Mouse (Mus musculus) cerebellum, postnatal 14 days (tissue): ENCODE measurements at regions not wholly inside any gene's neighbourhood (a gene's known extent, or its start where the extent isn't known, plus 50 kb on each side); places are given as distances from the start of the nearest gene placed in this dataset.
A peak's percentile ranks its signal among the peaks of the same experiment; 100 is the strongest.

Experiments used
- DNase-seq, 2 experiments: peaks; one replicate each; pipeline ENCODE4 v3.0.0; 2021; ENCODE audit warnings: mixed read lengths in 2 of 2

GRCm38 (mm10) chr15:96769751-96770150 is 70.2 kb upstream of the Slc38a2 start:
- no peak for DNase-seq

- peak; percentile 9 to 29 for DNase-seq
These were observed 68.9 kb upstream of the Slc38a2 start for GRCm38 (mm10) chr15:96768301-96768993.

GRCm38 (mm10) chr15:96767188-96767587 is 67.7 kb upstream of the Slc38a2 start:
- no peak for DNase-seq

GRCm38 (mm10) chr15:96766238-96766637 is 66.7 kb upstream of the Slc38a2 start:
- DNase-seq, result no peak

GRCm38 (mm10) chr15:96763611-96764010 is 64.1 kb upstream of the Slc38a2 start:
- DNase-seq, result no peak

GRCm38 (mm10) chr15:96759078-96759995 is 59.8 kb upstream of the Slc38a2 start:
- DNase-seq, result no peak

- DNase-seq, result no peak
These were observed 58.1 kb upstream of the Slc38a2 start for GRCm38 (mm10) chr15:96757446-96758198.

- DNase-seq, result peak; percentile 6 to 12
These were observed 56.9 kb upstream of the Slc38a2 start for GRCm38 (mm10) chr15:96756456-96756855.

GRCm38 (mm10) chr15:96755951-96756350 is 56.4 kb upstream of the Slc38a2 start:
- DNase-seq, result no peak

- DNase-seq, result no peak
These were observed 55.9 kb upstream of the Slc38a2 start for GRCm38 (mm10) chr15:96755322-96755942.

GRCm38 (mm10) chr15:96754079-96754478 is 54.5 kb upstream of the Slc38a2 start:
- DNase-seq, result no peak

- DNase-seq, result no peak
These were observed 53.2 kb upstream of the Slc38a2 start for GRCm38 (mm10) chr15:96752719-96753118.

- no peak for DNase-seq
These were observed 52.5 kb upstream of the Slc38a2 start for GRCm38 (mm10) chr15:96752062-96752358.

GRCm38 (mm10) chr15:96751243-96752061 is 51.9 kb upstream of the Slc38a2 start:
- DNase-seq, result no peak

- DNase-seq, result no peak
These were observed 50.2 kb upstream of the Slc38a2 start for GRCm38 (mm10) chr15:96749534-96750256.
